Mouse (Mus musculus) stomach, embryonic 14.5 days (tissue): ENCODE measurements around the gene Rd3. TPM values are rescaled to one million over a fixed set of nuclear protein-coding genes. Genes with fewer than 3 reads are reported as not detected.
A peak's percentile ranks its signal among the peaks of the same experiment; 100 is the strongest.

ENCODE experiments used
- ATAC-seq: fragments of 200-750 bp; cut with Nextera tagmentation; 2 replicates; pipeline ENCODE4 v1.8.0; 2017; ENCODE audit warnings: low read depth, moderate TSS enrichment; ENCODE audit not compliant: insufficient number of reproducible peaks, insufficient read depth, low FRiP score
- H3K27ac ChIP-seq: fragments of 300-500 bp; sonication (generic); 2 replicates; pipeline ENCODE4 v1.5.1; 2014; ENCODE audit warnings: mild to moderate bottlenecking, low read length, moderate library complexity, mixed read lengths
- H3K27me3 ChIP-seq: fragments of 300-500 bp; sonication (generic); 2 replicates; pipeline ENCODE4 v1.6.1; 2014; ENCODE audit warnings: low read length, control low read depth, mixed read lengths; ENCODE audit not compliant: control insufficient read depth, insufficient read depth
- H3K36me3 ChIP-seq: fragments of 300-500 bp; sonication (generic); 2 replicates; pipeline ENCODE4 v1.6.1; 2014; ENCODE audit warnings: mild to moderate bottlenecking, control low read depth, low read length, moderate library complexity, mixed read lengths; ENCODE audit not compliant: control insufficient read depth, insufficient read depth
- H3K4me1 ChIP-seq: fragments of 300-500 bp; sonication (generic); 2 replicates; pipeline ENCODE4 v1.6.1; 2014; ENCODE audit warnings: low read length, control low read depth, mixed read lengths; ENCODE audit not compliant: control insufficient read depth, insufficient read depth
- H3K4me2 ChIP-seq: fragments of 300-500 bp; sonication (generic); replicated peaks from 2 replicates; pipeline ENCODE4 v1.6.1; 2014; ENCODE audit warnings: low read depth, low read length, control low read depth
- H3K4me3 ChIP-seq: fragments of 300-500 bp; sonication (generic); 2 replicates; pipeline ENCODE4 v1.5.1; 2014; ENCODE audit warnings: low read depth, low read length, control low read depth
- H3K9ac ChIP-seq: fragments of 300-500 bp; sonication (generic); replicated peaks from 2 replicates; pipeline ENCODE4 v1.6.1; 2014; ENCODE audit warnings: low read depth, mild to moderate bottlenecking, control low read depth, low read length, moderate library complexity, mixed read lengths
- H3K9me3 ChIP-seq: fragments of 300-500 bp; sonication (generic); 2 replicates; pipeline ENCODE4 v1.6.1; 2016; ENCODE audit warnings: low read depth, low read length, control low read depth; ENCODE audit not compliant: control insufficient read depth
- WGBS: fragments of 180-500 bp; shearing (Covaris S2); extraction: QIAGEN DNeasy Blood & Tissue Kit; methylation state at CpG from one replicate; pipeline ENCODE4 v1.1.7; 2014; 5-methylcytosine and 5-hydroxymethylcytosine counted together
- polyA plus RNA-seq: library from polyadenylated mRNA; unstranded; fragments of >200 nt; fragmentation: Nextera tagmentation; extraction: Ambion mirVana; gene quantifications from 2 replicates; pipeline ENCODE4 v1.2.1, GENCODE M21; 2014

Gene Rd3
- 0.28 and 0.41 TPM in 2 replicates for polyA plus RNA-seq

DNA sequence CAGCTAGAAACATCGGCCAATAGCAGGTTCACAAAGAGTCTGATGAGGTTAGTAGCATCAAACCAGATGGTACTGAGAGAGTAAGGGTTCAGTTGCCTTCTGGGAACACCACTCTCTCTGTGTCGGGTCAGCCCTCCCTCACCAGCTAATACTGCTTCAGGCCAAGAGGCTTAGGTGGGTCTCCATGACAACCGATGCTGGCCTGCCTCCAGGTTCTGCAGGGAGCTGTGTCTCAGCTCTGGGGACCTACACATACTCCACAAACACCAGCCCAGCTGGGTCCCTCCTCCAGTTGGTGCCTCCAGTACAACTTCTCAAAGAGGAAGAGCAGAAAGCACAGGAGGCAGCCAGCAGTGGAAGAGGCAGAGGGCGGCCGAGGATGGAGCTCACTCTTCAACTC, at the start of gene Rd3:
Gene Rd3, plus strand, starts transcription at position 184 of the 400 bp plus-strand sequence.
- peak; percentile 53; the same call in 1 of the 2 replicates for ATAC-seq
- Histone ChIP-seq H3K4me3 (no peak within 1 kb of the TSS), H3K4me1 (peaks cover 13% of the 10 kb centered on the region; the same call in 1 of the 2 replicates), H3K4me2 (no peak within 1 kb of the TSS), H3K36me3 (no peaks in the 10 kb centered on the region), H3K27ac (no peak within 1 kb of the TSS), H3K27me3 (no peaks in the 10 kb centered on the region), H3K9ac (no peak within 1 kb of the TSS), H3K9me3 (no peaks in the 10 kb centered on the region)
- 40% methylated on average over 5 of the region's 5 CpGs for WGBS

DNA sequence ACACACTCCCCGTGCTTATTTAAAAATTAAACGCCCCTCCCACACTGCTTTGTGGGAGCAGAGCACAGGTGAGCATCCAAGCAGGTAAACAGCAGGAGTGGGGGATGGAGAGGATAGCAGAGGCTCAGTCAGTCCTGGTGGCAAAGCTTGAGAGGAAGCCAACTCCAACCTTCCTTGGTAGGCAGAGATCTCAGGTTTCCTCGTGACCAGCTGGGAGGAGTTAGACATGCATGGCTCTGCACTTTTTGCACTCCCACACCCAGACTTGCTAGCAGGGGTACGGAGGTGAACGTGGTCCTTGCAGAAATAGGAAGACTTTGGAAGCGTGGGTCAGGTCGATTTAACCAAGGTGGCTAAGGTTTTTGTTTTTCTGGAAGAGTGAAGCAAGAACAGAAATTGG, 48.8 kb upstream of the Rd3 start:
- WGBS: 68% methylated on average over 7 of the region's 7 CpGs
- no peak for ATAC-seq
- Histone ChIP-seq H3K36me3 (no peaks in the 10 kb centered on the region), H3K27ac (no peak overlapping the region), H3K4me2 (no peak overlapping the region), H3K4me3 (no peak overlapping the region), H3K27me3 (no peaks in the 10 kb centered on the region), H3K4me1 (no peaks in the 10 kb centered on the region), H3K9ac (no peak overlapping the region), H3K9me3 (no peaks in the 10 kb centered on the region)

DNA sequence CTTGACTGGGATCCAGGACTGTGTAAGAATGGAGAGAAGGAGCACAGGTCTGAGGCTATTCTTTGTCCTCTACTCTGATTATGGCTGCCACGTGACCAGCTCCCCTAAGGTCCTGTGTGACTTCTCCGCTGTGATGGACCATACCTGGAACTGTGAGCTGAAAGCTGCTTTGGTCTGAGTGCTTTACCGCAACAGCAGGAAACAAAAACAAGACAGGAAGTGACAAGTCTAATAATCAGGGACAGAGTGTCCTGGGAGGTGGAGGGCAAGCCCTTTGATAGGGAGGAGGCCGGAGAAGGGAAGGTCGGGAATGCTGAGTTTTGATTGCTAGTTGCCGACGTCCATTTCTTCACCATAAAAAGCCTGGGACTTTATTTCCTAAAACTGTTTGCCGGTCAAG, 48.1 kb upstream of the Rd3 start:
- H3K4me2 ChIP-seq: no peak overlapping the region
- H3K27ac ChIP-seq: no peak overlapping the region
- H3K9me3 ChIP-seq: no peaks in the 10 kb centered on the region
- no peak for ATAC-seq
- H3K4me1 ChIP-seq: no peaks in the 10 kb centered on the region
- no peaks in the 10 kb centered on the region for H3K36me3 ChIP-seq
- H3K9ac ChIP-seq: no peak overlapping the region
- H3K4me3 ChIP-seq: no peak overlapping the region
- no peaks in the 10 kb centered on the region for H3K27me3 ChIP-seq
- whole genome bisulfite sequencing: 75% methylated on average over 8 of the region's 8 CpGs

DNA sequence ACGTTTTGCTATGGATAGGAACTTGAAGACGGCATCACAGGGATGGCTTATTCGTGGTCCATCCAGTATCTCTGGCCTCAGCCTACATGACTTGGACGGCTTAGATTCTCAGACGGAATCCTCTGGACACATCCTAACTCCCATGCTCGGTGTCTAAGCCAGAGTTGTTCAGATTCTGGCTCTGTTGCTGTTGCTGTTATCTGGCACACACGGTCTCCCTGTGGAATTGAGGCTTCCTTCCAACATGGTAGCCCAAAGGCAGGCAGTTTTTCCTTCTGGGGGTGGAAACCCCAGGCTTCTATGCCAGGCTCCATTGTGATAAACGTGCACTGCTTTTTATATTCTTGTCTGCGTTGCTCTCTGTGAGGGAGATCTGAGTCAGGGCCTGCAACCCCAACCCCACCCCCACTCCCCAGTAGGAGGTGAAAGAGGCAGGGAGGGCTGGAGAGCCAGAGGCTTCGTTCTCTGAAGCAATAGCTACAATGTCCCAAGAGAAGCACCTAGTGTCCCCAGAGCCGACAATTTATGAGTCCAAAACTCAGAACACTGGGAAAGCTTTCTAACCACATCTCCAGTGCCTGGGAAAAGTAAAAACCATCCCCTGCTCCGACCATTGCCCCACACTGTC, 47.2 kb upstream of the Rd3 start:
- H3K27ac ChIP-seq: no peak overlapping the region
- no peaks in the 10 kb centered on the region for H3K36me3 ChIP-seq
- 69% methylated on average over 12 of the region's 12 CpGs for WGBS

DNA sequence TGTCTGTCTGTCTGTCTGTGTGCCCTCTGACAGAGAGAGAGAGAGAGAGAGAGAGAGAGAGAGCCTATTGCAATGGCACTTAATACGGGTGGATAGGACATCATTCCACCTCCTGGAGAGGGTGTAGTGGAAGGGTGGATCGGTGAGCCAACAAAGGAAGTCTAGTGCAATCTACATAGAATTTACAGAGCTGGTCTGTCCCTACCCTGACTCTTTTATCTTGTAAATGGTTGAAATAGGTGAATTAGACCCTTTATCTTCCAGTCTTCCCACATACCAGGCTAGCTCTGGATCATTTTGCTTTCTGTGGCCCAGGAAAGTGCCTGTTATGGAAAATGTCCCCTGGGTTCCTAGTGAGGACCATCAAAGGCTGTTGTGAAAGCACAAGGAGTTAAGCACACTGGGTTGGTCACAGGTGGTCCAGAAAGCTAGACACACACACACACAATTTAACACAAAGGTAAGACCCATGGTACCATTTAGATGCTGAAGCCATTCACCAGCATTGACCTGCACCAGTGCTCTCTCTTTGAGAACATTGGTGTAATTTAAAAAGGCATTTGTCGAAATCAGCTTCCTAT, 46.6 kb upstream of the Rd3 start:
- Histone ChIP-seq H3K9ac (no peak overlapping the region), H3K27me3 (no peaks in the 10 kb centered on the region), H3K4me3 (no peak overlapping the region), H3K27ac (no peak overlapping the region), H3K9me3 (no peaks in the 10 kb centered on the region), H3K36me3 (no peaks in the 10 kb centered on the region), H3K4me2 (no peak overlapping the region), H3K4me1 (no peaks in the 10 kb centered on the region)
- ATAC-seq: no peak
- WGBS: 74% methylated on average over 3 of the region's 3 CpGs

More for the DNA sequence above, 47.2 kb upstream of the Rd3 start:
- Histone ChIP-seq H3K9ac (no peak overlapping the region), H3K4me1 (no peaks in the 10 kb centered on the region), H3K27me3 (no peaks in the 10 kb centered on the region), H3K4me2 (no peak overlapping the region), H3K9me3 (no peaks in the 10 kb centered on the region), H3K4me3 (no peak overlapping the region)
- no peak for ATAC-seq

DNA sequence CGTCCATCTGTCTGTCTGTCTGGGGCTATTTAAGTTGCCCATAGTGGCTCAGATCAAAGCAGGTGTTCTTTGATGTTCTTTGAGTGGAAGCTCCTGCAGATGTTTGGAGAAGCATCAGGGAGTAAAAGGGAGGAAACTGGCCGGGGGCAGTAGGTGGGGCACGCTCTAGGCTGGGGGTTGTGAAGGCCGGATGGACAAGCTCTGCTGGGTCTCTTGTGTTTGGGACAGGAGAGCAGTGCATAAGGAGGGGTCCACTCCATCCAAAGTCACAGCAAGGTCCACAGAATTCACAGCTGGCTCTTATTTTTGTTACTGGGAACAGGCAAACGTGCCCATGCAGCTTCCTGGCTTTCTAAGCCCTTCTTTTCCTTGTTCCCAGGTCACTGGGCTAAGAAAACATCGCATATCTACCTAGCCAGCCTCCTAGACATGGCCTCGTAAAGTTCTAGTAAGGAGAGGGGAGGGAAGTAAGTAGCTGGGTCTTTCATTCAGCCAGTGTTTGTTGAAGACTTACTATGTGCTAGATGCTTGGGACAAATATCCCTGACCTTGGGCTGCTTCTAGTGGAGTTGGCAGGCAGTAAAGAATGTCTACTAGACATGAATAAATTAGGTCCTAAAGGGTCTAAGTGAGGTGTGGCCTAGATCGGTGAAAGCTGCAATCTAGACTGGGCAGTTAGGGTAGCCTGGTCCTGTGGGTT, 44.7 kb upstream of the Rd3 start:
- H3K27me3 ChIP-seq: no peaks in the 10 kb centered on the region
- no peak overlapping the region for H3K4me3 ChIP-seq
- no peaks in the 10 kb centered on the region for H3K36me3 ChIP-seq
- no peak overlapping the region for H3K27ac ChIP-seq
- no peaks in the 10 kb centered on the region for H3K9me3 ChIP-seq
- no peaks in the 10 kb centered on the region for H3K4me1 ChIP-seq
- 62% methylated on average over 8 of the region's 8 CpGs for WGBS
- no peak overlapping the region for H3K9ac ChIP-seq
- H3K4me2 ChIP-seq: no peak overlapping the region
- no peak for ATAC-seq

DNA sequence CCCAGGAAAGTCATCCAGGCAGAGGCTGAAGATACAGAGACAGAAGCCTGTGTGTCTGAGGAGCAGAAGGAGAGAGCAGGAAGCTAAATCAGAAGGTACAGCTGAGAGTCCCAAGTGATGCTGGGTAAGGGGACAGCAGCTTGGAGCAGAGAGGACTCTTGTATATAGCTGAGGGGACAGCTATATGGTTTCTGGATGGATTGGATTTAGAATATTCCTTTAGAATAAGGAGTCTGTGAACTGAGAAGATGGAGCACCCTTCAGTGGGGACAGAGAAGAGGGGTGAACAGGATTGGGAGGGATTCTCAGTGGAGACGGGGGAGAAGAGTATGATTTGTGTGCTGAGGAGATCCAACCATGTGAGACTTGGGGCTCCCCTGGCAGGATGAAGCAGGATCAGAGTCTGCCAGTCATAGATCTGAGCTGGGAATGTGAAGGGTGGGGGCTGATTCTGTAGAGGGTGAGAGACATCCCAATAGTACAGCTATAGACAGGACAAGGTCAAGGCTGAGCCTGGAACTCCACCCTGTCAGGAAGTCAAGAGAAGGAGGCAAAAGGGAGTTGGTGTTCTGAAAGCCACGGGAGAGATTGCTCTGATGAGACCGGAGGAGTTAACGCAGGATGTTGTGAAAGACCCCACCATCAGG, 44.1 kb upstream of the Rd3 start:
- Histone ChIP-seq H3K4me2 (no peak overlapping the region), H3K27ac (no peak overlapping the region), H3K27me3 (no peaks in the 10 kb centered on the region), H3K4me1 (no peaks in the 10 kb centered on the region), H3K36me3 (no peaks in the 10 kb centered on the region), H3K9me3 (no peaks in the 10 kb centered on the region), H3K9ac (no peak overlapping the region), H3K4me3 (no peak overlapping the region)
- 56% methylated on average over 4 of the region's 4 CpGs for WGBS
- peak; percentile 37; the same call in 1 of the 2 replicates for ATAC-seq

DNA sequence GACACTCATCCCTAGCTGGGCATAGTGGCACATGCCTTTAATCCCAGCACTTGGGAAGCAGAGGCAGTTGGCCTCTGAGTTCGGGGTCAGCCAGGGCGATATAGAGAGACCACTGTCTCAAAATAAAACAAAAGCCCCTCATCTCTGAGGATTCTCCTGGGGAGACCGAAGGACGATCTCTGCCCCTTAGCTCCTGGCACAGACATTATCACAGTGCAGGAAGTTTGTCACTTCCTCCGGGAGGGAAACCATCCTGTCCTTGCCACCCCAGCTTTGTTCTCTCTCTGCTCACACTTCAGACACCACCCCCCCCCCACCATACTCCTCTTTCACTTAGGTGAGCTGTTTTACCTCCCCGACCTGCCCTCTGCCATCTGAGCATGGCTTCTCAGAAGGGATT, 33.5 kb upstream of the Rd3 start:
- 79% methylated on average over 6 of the region's 6 CpGs for WGBS
- Histone ChIP-seq H3K27ac (no peak overlapping the region), H3K4me1 (0 out of 2 replicates have a peak, but pooled peaks cover 4% of the 10 kb centered on the region), H3K4me3 (no peak overlapping the region), H3K9me3 (no peaks in the 10 kb centered on the region), H3K9ac (no peak overlapping the region), H3K27me3 (no peaks in the 10 kb centered on the region), H3K36me3 (no peaks in the 10 kb centered on the region), H3K4me2 (no peak overlapping the region)
- no peak for ATAC-seq
